Mouse (Mus musculus) erythroblast, embryonic 14.5 days (primary cell): ENCODE results near the gene Nmnat2. TPM values are rescaled to one million over a fixed set of nuclear protein-coding genes. Genes with fewer than 3 reads are reported as not detected.

Source experiments
- H3K27me3 ChIP-seq: 2 replicates; pipeline ENCODE4 v1.6.1; 2012; ENCODE audit warnings: inconsistent platforms; ENCODE audit not compliant: control insufficient read depth
- H3K36me3 ChIP-seq: 2 replicates; pipeline ENCODE4 v1.6.1; 2012; ENCODE audit warnings: mild to moderate bottlenecking, inconsistent platforms; ENCODE audit not compliant: control insufficient read depth
- H3K4me1 ChIP-seq: 2 replicates; pipeline ENCODE4 v1.6.1; 2012; ENCODE audit warnings: inconsistent platforms; ENCODE audit not compliant: control insufficient read depth
- H3K4me3 ChIP-seq: replicated peaks from 2 replicates; pipeline ENCODE3; 2012; ENCODE audit warnings: moderate library complexity, mild to moderate bottlenecking, inconsistent platforms
- H3K9me3 ChIP-seq: 2 replicates; pipeline ENCODE4 v1.6.1; 2012; ENCODE audit warnings: low read length, inconsistent platforms, mixed read lengths; ENCODE audit not compliant: control insufficient read depth
- GATA1 ChIP-seq: IDR thresholded peaks from 2 replicates; pipeline ENCODE4 v1.6.1; 2012; ENCODE audit warnings: low read length, inconsistent platforms, mixed read lengths
- TAL1 ChIP-seq: IDR thresholded peaks from 3 replicates; pipeline ENCODE4 v1.6.1; 2012; ENCODE audit warnings: low read length, inconsistent platforms, mixed read lengths
- polyA plus RNA-seq: library from polyadenylated mRNA; stranded (reverse); fragments of >175 nt; gene quantifications from 2 replicates; pipeline ENCODE4 v1.2.3, GENCODE M21; 2012

Gene Nmnat2
- polyA plus RNA-seq, 1 experiment, result not detected

DNA sequence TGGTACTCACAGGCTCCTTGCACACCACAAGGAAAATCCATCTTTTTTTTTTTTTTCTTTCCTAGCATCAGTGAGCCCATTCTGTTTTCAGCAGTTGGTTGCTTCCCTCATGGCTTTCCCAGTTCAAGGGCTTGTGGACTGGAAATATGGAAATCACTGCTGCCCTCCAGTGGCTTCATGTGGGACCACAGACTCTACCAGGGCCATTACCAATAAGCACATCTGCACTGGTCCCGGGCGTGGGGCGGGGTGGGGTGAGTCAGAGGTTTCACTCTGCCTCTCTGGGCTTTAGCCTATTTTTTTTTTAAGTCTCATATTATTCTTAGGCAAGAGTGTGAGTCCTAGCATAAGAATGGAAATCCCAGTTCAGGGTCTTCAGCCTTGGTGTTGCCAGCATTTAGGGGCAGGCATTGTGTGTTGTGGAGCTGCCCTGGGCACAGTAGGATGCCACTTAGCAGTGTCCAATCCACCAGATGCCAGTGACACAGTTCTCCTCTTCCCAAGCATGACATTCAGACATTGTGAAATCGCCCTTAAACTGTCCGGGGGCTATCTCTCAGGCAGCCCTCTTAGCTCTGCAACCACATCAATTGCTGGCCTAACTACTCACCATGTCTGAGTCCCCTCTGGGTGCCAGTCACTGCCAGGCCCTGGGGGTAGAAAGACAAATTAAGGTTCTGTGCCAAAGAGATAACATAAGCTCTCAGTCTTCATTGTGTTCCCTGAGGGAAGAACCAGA is 137.6 kb downstream of the Nmnat2 start:
- Histone ChIP-seq H3K36me3 (no peaks in the 10 kb centered on the region), H3K27me3 (0 out of 2 replicates have a peak, but pooled peaks cover 3% of the 10 kb centered on the region), H3K4me1 (no peaks in the 10 kb centered on the region), H3K4me3 (no peak overlapping the region), H3K9me3 (no peaks in the 10 kb centered on the region)
- TF ChIP-seq TAL1 (no peak), GATA1 (no peak)

DNA sequence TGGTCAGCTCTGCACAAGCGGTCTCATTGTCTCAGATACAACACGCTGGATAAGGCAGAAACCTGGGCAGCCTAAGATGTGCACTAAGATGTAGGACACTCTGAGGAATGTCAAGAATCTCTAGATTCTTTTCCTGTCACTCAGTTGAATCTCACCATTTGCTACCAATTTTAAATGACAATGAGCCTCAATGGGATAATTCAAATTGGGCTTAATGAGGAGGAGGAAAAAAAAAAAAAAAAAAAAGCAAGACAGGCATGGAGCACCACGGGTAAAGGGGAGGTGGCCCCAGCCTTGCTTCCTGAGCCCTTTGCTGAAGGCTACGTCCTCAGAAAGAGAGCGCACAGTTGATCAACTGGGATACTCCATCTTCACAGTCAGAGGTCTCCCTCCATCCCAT is 138.4 kb downstream of the Nmnat2 start:
- TF ChIP-seq GATA1 (no peak), TAL1 (no peak)
- Histone ChIP-seq H3K9me3 (no peaks in the 10 kb centered on the region), H3K4me3 (no peak overlapping the region), H3K36me3 (no peaks in the 10 kb centered on the region), H3K4me1 (no peaks in the 10 kb centered on the region), H3K27me3 (0 out of 2 replicates have a peak, but pooled peaks cover 3% of the 10 kb centered on the region)

GRCm38 (mm10) chr1:153093581-153093980 is 138.8 kb downstream of the Nmnat2 start:
- no peak overlapping the region for H3K4me3 ChIP-seq

DNA sequence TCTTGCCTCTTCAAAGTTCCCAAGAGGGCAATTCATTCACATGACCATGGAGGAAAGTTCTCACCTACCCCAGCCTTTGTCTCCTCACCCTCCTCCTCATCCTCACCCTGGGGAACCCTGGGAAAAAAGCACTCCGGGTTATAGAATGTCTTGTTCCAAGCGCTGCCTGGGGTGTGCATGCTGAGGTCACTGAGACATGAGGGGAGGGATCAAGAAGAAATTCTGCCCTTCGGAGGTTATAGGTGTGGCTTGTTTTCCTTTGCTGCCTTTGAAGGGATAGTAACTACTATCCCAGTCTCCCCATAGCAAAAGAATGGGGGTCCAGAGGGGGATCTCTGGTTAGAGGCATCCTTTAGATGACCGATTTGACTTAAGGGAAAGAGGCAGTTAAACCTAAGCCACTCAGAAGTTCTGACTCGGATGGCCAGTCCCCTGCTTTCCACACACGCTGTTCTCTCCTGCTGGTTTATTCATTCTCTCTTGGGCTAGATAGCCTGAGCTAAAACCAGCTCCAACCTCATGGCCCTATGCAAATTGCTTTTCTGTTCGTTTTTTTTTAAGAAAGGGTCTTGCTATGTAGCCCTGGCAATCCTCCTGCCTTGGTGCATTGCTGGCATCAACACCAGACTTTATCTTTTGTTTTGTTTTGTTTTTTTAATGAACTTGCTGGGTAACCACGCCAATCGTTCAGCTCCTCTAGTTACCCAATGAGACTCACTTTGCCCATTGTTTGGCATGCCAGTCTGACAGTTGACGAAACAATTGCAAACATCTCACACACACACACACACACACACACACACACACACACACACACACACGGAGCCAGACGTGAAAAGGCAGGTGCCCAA is 139.7 kb downstream of the Nmnat2 start:
- TF ChIP-seq TAL1 (no peak), GATA1 (no peak)
- Histone ChIP-seq H3K4me1 (no peaks in the 10 kb centered on the region), H3K36me3 (no peaks in the 10 kb centered on the region), H3K4me3 (no peak overlapping the region), H3K27me3 (0 out of 2 replicates have a peak, but pooled peaks cover 3% of the 10 kb centered on the region), H3K9me3 (no peaks in the 10 kb centered on the region)

More at GRCm38 (mm10) chr1:153093581-153093980, 138.8 kb downstream of the Nmnat2 start:
- H3K27me3 ChIP-seq, result 0 out of 2 replicates have a peak, but pooled peaks cover 3% of the 10 kb centered on the region
- no peaks in the 10 kb centered on the region for H3K4me1 ChIP-seq
- H3K9me3 ChIP-seq, result no peaks in the 10 kb centered on the region
- no peaks in the 10 kb centered on the region for H3K36me3 ChIP-seq
- TF ChIP-seq TAL1 (no peak), GATA1 (no peak)

DNA sequence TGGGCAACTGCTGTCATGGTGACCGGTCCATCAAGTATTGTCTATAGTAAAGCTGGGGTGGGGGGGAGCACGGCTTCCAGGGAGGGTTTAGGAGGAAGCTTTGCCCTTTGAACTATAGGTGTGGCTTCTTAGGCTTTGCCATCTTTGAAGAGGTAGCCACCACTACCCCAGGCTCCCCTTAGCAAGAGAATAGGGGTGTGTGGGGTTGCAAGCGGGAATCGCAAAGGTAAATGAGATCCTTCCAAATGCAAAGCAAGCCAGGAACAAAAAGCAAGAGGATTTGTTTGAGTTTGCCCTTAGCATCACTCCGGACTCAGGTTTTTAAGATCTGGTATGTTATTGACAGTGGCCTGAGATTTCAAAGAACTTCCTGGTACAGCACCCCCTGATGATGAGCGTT is 140.5 kb downstream of the Nmnat2 start:
- Histone ChIP-seq H3K4me3 (no peak overlapping the region), H3K27me3 (0 out of 2 replicates have a peak, but pooled peaks cover 3% of the 10 kb centered on the region), H3K4me1 (no peaks in the 10 kb centered on the region), H3K36me3 (no peaks in the 10 kb centered on the region), H3K9me3 (no peaks in the 10 kb centered on the region)
- TF ChIP-seq TAL1 (no peak), GATA1 (no peak)

DNA sequence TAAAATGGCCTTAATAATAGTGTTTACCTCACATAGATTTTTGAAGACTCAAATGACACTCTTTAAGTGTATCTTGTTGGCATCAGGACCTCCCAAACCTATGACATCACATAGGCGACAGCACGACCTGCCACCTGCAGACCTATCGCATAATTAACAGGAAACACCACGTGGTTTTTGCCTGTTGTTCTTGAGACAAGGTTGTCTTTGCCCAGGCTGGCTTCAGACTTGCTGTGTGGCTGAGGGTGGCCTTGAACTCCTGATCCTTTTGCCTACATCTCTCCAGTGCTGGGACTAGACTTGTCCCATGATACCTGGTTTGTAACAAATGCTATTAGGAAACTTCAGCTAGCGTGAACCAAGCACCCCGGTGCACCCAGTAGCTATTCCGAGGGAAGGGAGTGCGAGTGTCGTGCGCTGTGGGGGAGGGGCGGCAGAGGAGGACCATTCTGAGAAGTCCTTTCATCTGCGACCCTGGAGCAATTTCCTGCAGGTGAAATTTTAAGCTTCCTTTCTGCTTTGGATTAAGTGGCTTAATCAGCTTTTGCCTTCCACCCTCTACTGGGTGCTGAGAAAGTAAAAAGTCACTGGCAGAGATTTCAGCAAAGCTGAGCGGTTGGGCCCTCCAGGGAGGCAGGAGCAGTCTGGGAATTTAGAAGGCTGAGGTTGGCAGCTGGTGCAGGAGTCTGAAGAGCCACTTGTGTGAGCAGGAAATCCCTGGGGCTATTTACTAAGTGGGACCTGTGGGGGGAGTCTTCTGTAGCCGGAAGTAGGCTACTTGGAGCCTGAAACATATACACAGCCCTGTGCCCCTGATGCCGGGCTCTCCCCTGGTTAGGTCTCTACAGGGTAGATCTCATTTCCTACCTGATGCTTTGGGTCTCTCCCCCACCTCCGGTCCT is 141.3 kb downstream of the Nmnat2 start:
- no peaks in the 10 kb centered on the region for H3K4me1 ChIP-seq
- no peaks in the 10 kb centered on the region for H3K36me3 ChIP-seq
- 0 out of 2 replicates have a peak, but pooled peaks cover 3% of the 10 kb centered on the region for H3K27me3 ChIP-seq
- H3K9me3 ChIP-seq, result no peaks in the 10 kb centered on the region
- TF ChIP-seq TAL1, result no peak
- TF ChIP-seq GATA1, result no peak
- H3K4me3 ChIP-seq, result no peak overlapping the region

DNA sequence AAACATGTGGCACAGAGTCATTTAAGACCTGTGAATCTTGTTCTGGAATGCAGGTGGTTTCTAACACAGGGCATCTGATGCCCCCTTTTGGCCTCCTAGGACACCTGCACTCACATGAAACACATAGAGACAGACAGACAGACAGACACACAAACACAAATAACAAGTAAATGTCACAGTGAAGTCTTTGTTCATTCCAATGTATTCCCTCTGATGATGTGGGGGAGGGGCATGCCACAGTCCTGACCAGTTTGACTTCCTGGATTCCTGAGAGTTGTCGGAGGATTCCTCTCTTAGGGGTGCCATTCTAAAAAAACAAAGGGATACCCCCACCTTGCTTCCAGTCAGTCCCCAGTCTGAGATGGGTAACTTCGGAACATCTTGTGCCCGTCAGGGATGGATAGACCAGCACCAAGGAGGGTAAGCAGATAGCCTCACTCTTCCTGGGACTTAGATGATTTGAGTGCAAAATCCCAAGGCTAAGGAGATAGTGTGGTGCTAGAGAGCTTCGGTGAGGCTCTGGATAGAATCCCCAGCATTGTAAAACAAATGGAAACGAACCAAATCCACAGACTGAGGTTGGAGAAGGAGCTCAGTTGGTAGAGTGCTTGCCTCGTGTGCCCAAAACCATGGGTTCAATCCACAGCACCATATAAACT is 142.4 kb downstream of the Nmnat2 start:
- no peak overlapping the region for H3K4me3 ChIP-seq
- H3K27me3 ChIP-seq, result 0 out of 2 replicates have a peak, but pooled peaks cover 3% of the 10 kb centered on the region
- H3K4me1 ChIP-seq, result no peaks in the 10 kb centered on the region
- no peaks in the 10 kb centered on the region for H3K36me3 ChIP-seq
- H3K9me3 ChIP-seq, result no peaks in the 10 kb centered on the region
- TF ChIP-seq TAL1 (no peak), GATA1 (no peak)

GRCm38 (mm10) chr1:153098586-153098985 is 143.8 kb downstream of the Nmnat2 start:
- no peak for TF ChIP-seq TAL1
- H3K4me1 ChIP-seq, result no peaks in the 10 kb centered on the region
- no peak overlapping the region for H3K4me3 ChIP-seq
- H3K27me3 ChIP-seq, result 0 out of 2 replicates have a peak, but pooled peaks cover 3% of the 10 kb centered on the region
- H3K36me3 ChIP-seq, result no peaks in the 10 kb centered on the region
- H3K9me3 ChIP-seq, result no peaks in the 10 kb centered on the region
